Mouse (Mus musculus): Measurements from ENCODE around the gene Cnnm1.

DNA sequence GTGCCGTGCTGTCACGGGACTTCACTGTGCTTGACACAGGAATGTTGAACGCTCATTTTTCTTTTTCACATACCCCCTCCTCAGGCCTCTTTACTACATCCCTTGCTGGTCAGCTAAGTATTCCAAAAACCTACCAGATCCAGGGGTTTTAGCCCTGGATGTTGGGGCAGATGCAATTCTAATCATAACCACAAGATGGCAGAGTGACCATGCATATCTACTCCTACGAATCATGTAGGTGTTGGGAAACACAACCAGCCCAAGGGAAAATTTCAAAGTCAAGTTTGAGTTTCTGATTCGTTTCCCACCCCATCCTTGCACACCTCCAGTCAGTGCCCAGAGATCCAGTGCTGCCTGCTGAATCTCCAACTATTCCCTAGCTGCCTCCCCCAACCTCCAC, 55.6 kb downstream of the Cnnm1 start:
- peak; percentile 95 to 99 for TF ChIP-seq CTCF (conservative IDR thresholded peaks at IDR 0.05 in 1 of 2, IDR thresholded peaks at IDR 0.05 in 1 of 2; ENCODE audit: low read depth in 2 of 2, low read length in 2 of 2)
- no peak for TF ChIP-seq E2F4 (IDR thresholded peaks at IDR 0.05; ENCODE audit: insufficient replicate concordance, low read depth, low read length)
- no peak for TF ChIP-seq POLR2AphosphoS2 (IDR thresholded peaks at IDR 0.05; ENCODE audit: low read depth, low read length)
- no peak for TF ChIP-seq POLR2A (IDR thresholded peaks at IDR 0.05; ENCODE audit: low read depth, low read length)
- TF ChIP-seq MAZ (IDR thresholded peaks at IDR 0.05; ENCODE audit: low read depth, low read length): no peak
- TF ChIP-seq PAX5 (IDR thresholded peaks at IDR 0.05; ENCODE audit: low read length): no peak
- no peak for TF ChIP-seq USF2 (conservative IDR thresholded peaks at IDR 0.05; ENCODE audit: low read depth, low read length)
- 0 out of 2 replicates have a peak, but pooled peaks have one; percentile 20 for TF ChIP-seq SIN3A (IDR thresholded peaks at IDR 0.05; ENCODE audit: low read length)
- TF ChIP-seq JUND (conservative IDR thresholded peaks at IDR 0.05; ENCODE audit: low read depth, low read length): no peak
- TF ChIP-seq CHD2 (IDR thresholded peaks at IDR 0.05; ENCODE audit: low read length): no peak

Measured in CH12.LX (cell line).